In genomic region chr2:92184077-92184921, GRCm38 (mm10) we compare ENCODE assay signal across 8 mouse cellular contexts.
DNase-seq lines count a peak whose midpoint lies in the region; ATAC-seq and TF ChIP-seq lines count a peak whose summit lies in the region.

No protein-coding gene starts in this region.

- peak; percentile 64 for ATAC-seq in erythroblast, adult 5-6 weeks (replicated peaks; ENCODE audit: low FRiP score, poor library complexity, severe bottlenecking)
- ATAC-seq in heart, embryonic 12.5 days (ENCODE audit: insufficient number of reproducible peaks, low FRiP score), result peak; percentile 56
- peak; percentile 61 for ATAC-seq in liver, embryonic 13.5 days (ENCODE audit: low read depth)
- peak; percentile 62 for ATAC-seq in neural tube, embryonic 12.5 days (ENCODE audit: low FRiP score, low read depth)

- H3K4me2 ChIP-seq in heart, embryonic 12.5 days, result peak overlapping the region; percentile 95
- H3K4me2 ChIP-seq in liver, embryonic 13.5 days, result peak overlapping the region; percentile 96
- H3K4me2 ChIP-seq in neural tube, embryonic 12.5 days (replicated peaks), result peak overlapping the region; percentile 85

- TF ChIP-seq POLR2A in testis, adult 2 months (IDR thresholded peaks at IDR 0.05; ENCODE audit: control insufficient read depth, low read depth, low read length), result no peak

- H3K27ac ChIP-seq in heart, embryonic 12.5 days (ENCODE audit: poor library complexity, severe bottlenecking), result peak overlapping the region; percentile 100
- H3K27ac ChIP-seq in liver, embryonic 13.5 days, result peak overlapping the region; percentile 92
- peak overlapping the region; percentile 98 for H3K27ac ChIP-seq in neural tube, embryonic 12.5 days
- peak overlapping the region; percentile 89 for H3K27ac ChIP-seq in testis, adult 2 months (ENCODE audit: control insufficient read depth, insufficient read depth, low read depth, low read length)

- peak overlapping the region; percentile 94 for H3K4me3 ChIP-seq in heart, embryonic 12.5 days
- peak overlapping the region; percentile 81 for H3K4me3 ChIP-seq in liver, embryonic 13.5 days (replicated peaks)
- peak overlapping the region; percentile 82 for H3K4me3 ChIP-seq in neural tube, embryonic 12.5 days
- peak overlapping the region; percentile 93 for H3K4me3 ChIP-seq in testis, adult 2 months (ENCODE audit: control insufficient read depth, low read depth, low read length)

- H3K27me3 ChIP-seq in heart, embryonic 12.5 days (replicated peaks), result no peaks in the 10 kb centered on the region
- 0 out of 2 replicates have a peak, but pooled peaks cover 4% of the 10 kb centered on the region for H3K27me3 ChIP-seq in liver, embryonic 13.5 days
- H3K27me3 ChIP-seq in neural tube, embryonic 12.5 days (replicated peaks), result no peaks in the 10 kb centered on the region
- H3K27me3 ChIP-seq in testis, adult 2 months (ENCODE audit: control insufficient read depth, insufficient read depth, low read length), result no peaks in the 10 kb centered on the region

- H3K9me3 ChIP-seq in heart, embryonic 12.5 days (replicated peaks), result no peaks in the 10 kb centered on the region
- H3K9me3 ChIP-seq in liver, embryonic 13.5 days (replicated peaks), result no peaks in the 10 kb centered on the region
- H3K9me3 ChIP-seq in neural tube, embryonic 12.5 days, result no peaks in the 10 kb centered on the region

- peak; percentile 28 to 54 for DNase-seq in B cell, adult 2 months
- peak; percentile 61 to 62 for DNase-seq in adrenal gland, postnatal 36 days
- DNase-seq in kidney, postnatal 10 days, result peak; percentile 67
- peak; percentile 52 for DNase-seq in liver, embryonic 13.5 days

- no peaks in the 10 kb centered on the region for H3K36me3 ChIP-seq in heart, embryonic 12.5 days
- H3K36me3 ChIP-seq in liver, embryonic 13.5 days, result no peaks in the 10 kb centered on the region
- H3K36me3 ChIP-seq in neural tube, embryonic 12.5 days, result no peaks in the 10 kb centered on the region
- H3K36me3 ChIP-seq in testis, adult 2 months (ENCODE audit: control insufficient read depth, insufficient read depth, low read length), result no peaks in the 10 kb centered on the region

- peak overlapping the region; percentile 97 for H3K9ac ChIP-seq in heart, embryonic 12.5 days
- H3K9ac ChIP-seq in liver, embryonic 13.5 days, result peak overlapping the region; percentile 87
- peak overlapping the region; percentile 86 for H3K9ac ChIP-seq in neural tube, embryonic 12.5 days

- 1% methylated on average over 16 of the region's 19 CpGs for WGBS in heart, embryonic 12.5 days
- 0% methylated on average over 10 of the region's 19 CpGs for WGBS in liver, embryonic 13.5 days (ENCODE audit: insufficient replicate concordance)
- WGBS in neural tube, embryonic 12.5 days, result 1% methylated on average over 15 of the region's 19 CpGs

- H3K4me1 ChIP-seq in heart, embryonic 12.5 days (replicated peaks), result peaks cover 15% of the 10 kb centered on the region
- peaks cover 34% of the 10 kb centered on the region for H3K4me1 ChIP-seq in liver, embryonic 13.5 days (replicated peaks)
- H3K4me1 ChIP-seq in neural tube, embryonic 12.5 days, result peaks cover 25% of the 10 kb centered on the region
- H3K4me1 ChIP-seq in testis, adult 2 months (ENCODE audit: control insufficient read depth, insufficient read depth, low read length), result peaks cover 10% of the 10 kb centered on the region

- no peak for TF ChIP-seq CTCF in testis, adult 2 months (IDR thresholded peaks at IDR 0.05; ENCODE audit: control insufficient read depth, insufficient read depth, insufficient replicate concordance, low read depth, low read length)

Comparison
In these comparisons a context has a peak if more than half of its experiments do, and no peak if none do; other contexts are left out.
1. Peak in every context shown above with its lines: DNase-seq, ATAC-seq, H3K4me3 ChIP-seq and H3K27ac ChIP-seq.